Mouse (Mus musculus): ENCODE measurements at regions not wholly inside any gene's neighbourhood (a gene's known extent, or its start where the extent isn't known, plus 50 kb on each side); places are given as distances from the start of the nearest gene placed in this dataset.

DNA sequence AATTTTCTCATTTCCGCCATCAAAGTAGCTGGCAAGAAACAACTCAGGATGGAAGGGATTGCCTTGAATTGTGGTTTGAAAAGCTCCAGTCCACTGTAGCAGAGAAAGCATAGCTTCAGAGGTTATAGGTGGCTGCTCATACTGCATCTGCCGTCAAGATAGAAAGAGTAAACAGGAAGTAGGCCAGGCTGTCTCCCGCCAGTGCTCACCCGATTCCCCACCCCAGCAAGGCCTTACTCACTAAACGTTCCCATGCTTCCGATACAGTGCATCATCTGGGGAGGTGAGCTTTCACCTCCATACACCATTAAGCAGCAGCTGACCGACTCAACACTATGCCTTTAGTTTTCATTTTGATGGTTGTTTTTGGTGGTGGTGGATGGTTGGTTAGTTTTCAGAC lies 119.3 kb upstream of the Btg1 start:
- TF ChIP-seq ZKSCAN1 (IDR thresholded peaks at IDR 0.05; ENCODE audit: borderline replicate concordance, low read depth, low read length) (no peak), ZMIZ1 (IDR thresholded peaks at IDR 0.05; ENCODE audit: low read depth, low read length) (no peak)

All from CH12.LX (cell line).